Mouse (Mus musculus) hindbrain, postnatal 0 days (tissue): ENCODE data around the gene S100g. TPM values are rescaled to one million over a fixed set of nuclear protein-coding genes. Genes with fewer than 3 reads are reported as not detected.

Experiments
- ATAC-seq: fragments of 200-750 bp; cut with Nextera tagmentation; 2 replicates; pipeline ENCODE4 v1.8.0; 2017; ENCODE audit warnings: mild to moderate bottlenecking, moderate TSS enrichment, moderate library complexity
- DNase-seq: peaks from one replicate; pipeline ENCODE4 v3.0.0-alpha.2; 2015; ENCODE audit warnings: low spot score
- H3K27ac ChIP-seq: fragments of 300-500 bp; sonication (generic); 2 replicates; pipeline ENCODE4 v1.5.1; 2014; ENCODE audit warnings: mild to moderate bottlenecking
- H3K27me3 ChIP-seq: fragments of 300-500 bp; sonication (generic); 2 replicates; pipeline ENCODE4 v1.6.1; 2014; ENCODE audit warnings: low read length, mixed read lengths; ENCODE audit not compliant: insufficient read depth
- H3K36me3 ChIP-seq: fragments of 300-500 bp; sonication (generic); 2 replicates; pipeline ENCODE4 v1.6.1; 2014; ENCODE audit warnings: low read length, mixed read lengths; ENCODE audit not compliant: insufficient read depth
- H3K4me1 ChIP-seq: fragments of 300-500 bp; sonication (generic); 2 replicates; pipeline ENCODE4 v1.6.1; 2014; ENCODE audit warnings: antibody characterized with exemption, low read length, mixed read lengths; ENCODE audit not compliant: insufficient read depth
- H3K4me2 ChIP-seq: fragments of 300-500 bp; sonication (generic); 2 replicates; pipeline ENCODE4 v1.6.1; 2014; ENCODE audit warnings: low read depth, mild to moderate bottlenecking, low read length, moderate library complexity, mixed read lengths
- H3K4me3 ChIP-seq: fragments of 300-500 bp; sonication (generic); 2 replicates; pipeline ENCODE4 v1.5.1; 2014; ENCODE audit warnings: low read length
- H3K9ac ChIP-seq: fragments of 300-500 bp; sonication (generic); replicated peaks from 2 replicates; pipeline ENCODE4 v1.6.1; 2014; ENCODE audit warnings: mild to moderate bottlenecking, low read length, moderate library complexity, mixed read lengths
- H3K9me3 ChIP-seq: fragments of 300-500 bp; sonication (generic); 2 replicates; pipeline ENCODE4 v1.6.1; 2016; ENCODE audit warnings: low read length, mixed read lengths
- CTCF ChIP-seq: IDR thresholded peaks from 2 replicates; pipeline ENCODE4 v1.5.1; 2016; ENCODE audit warnings: antibody characterized with exemption, control low read depth, low read depth
- WGBS: fragments of 180-500 bp; shearing (Covaris S2); extraction: QIAGEN DNeasy Blood & Tissue Kit; methylation state at CpG from one replicate; pipeline ENCODE4 v1.1.7; 2014; 5-methylcytosine and 5-hydroxymethylcytosine counted together
- polyA plus RNA-seq: library from polyadenylated mRNA; unstranded; fragments of >200 nt; fragmentation: Nextera tagmentation; extraction: Ambion mirVana; gene quantifications from 2 replicates; pipeline ENCODE4 v1.2.1, GENCODE M21; 2015
- total RNA-seq: library from RNA; depleted of rRNA; stranded (reverse); fragments of >200 nt; gene quantifications from 2 replicates; pipeline ENCODE4 v1.2.3, GENCODE M21; 2014; rRNA removed

S100g gene
- not detected in 2 replicates for total RNA-seq
- 0.84 and 0.91 TPM in 2 replicates for polyA plus RNA-seq

DNA sequence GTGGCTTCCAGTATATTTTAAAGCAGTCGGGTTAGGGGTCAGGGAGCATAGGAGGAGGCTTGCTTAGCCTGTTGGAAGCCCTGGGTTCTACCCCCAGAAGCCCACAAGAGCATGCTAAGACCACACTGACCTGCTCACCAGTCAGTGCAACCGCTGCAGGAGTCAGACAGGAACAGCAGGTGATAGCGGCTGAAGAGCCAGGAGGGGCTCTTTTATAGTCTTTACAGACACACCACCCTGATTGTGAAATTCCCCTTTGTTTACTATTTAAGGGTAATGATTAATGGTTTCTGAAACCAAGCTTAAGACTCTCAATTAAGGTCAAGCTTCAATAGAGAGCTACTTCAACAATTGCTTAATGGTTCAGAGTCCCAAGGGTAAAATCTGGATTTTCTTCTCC is at the start of gene S100g:
TSS of gene S100g (minus strand) at position 217 of the 400 bp plus-strand sequence.
- Histone ChIP-seq H3K4me3 (no peak within 1 kb of the TSS), H3K36me3 (no peaks in the 10 kb centered on the region), H3K27me3 (no peaks in the 10 kb centered on the region), H3K27ac (no peak within 1 kb of the TSS), H3K4me2 (no peak within 1 kb of the TSS), H3K9me3 (no peaks in the 10 kb centered on the region), H3K9ac (no peak within 1 kb of the TSS), H3K4me1 (no peaks in the 10 kb centered on the region)
- ATAC-seq: no peak
- TF ChIP-seq CTCF: no peak
- no peak for DNase-seq
- WGBS: 55% methylated on average over 3 of the region's 3 CpGs

DNA sequence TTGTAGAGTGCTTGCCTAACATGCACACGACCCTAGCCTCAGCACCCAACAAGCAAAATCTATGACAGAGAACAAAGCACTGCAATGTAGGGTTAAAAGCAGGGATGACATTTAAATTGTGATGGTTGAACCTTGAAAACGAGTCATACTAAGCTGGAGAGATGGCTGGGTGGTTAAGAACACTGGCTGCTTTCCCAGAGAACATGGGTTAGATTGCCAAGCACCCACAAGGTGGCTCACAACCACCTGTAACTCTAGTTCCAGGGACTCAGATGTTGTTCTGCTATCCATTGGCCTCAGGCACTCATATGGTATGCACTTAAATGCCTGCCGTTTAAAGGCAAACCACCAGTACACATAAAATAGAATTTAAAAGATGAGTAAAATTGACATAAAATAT is 27.7 kb upstream of the S100g start:
- no peaks in the 10 kb centered on the region for H3K27me3 ChIP-seq
- no peak for ATAC-seq
- DNase-seq: no peak
- H3K27ac ChIP-seq: no peak overlapping the region
- no peak overlapping the region for H3K4me2 ChIP-seq
- H3K9me3 ChIP-seq: no peaks in the 10 kb centered on the region
- TF ChIP-seq CTCF: no peak
- no peak overlapping the region for H3K9ac ChIP-seq
- WGBS: 77% methylated on average over 3 of the region's 3 CpGs
- no peaks in the 10 kb centered on the region for H3K4me1 ChIP-seq
- no peak overlapping the region for H3K4me3 ChIP-seq
- H3K36me3 ChIP-seq: no peaks in the 10 kb centered on the region

DNA sequence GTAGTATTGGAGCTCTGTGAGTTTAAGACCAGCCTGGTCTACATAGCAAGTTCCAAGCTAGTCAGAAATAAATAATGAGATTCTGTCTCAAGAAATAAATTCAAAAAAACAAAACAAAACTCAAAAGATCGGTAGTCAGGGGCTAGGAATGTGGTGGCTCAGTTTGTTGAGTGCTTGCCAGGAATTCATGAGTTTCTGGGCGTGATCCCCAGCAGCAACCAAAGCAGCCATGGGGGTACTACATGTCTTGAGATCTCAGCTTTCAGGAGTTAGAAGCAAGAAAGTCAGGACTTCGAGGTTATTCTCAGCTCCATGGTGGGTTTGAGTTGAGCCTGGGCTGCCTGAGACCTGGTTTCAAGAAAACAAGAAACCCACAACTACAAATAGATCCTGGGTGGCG is 27.0 kb upstream of the S100g start:
- no peak overlapping the region for H3K4me2 ChIP-seq
- TF ChIP-seq CTCF: no peak
- H3K9ac ChIP-seq: no peak overlapping the region
- WGBS: 55% methylated on average over 4 of the region's 4 CpGs
- no peaks in the 10 kb centered on the region for H3K9me3 ChIP-seq
- DNase-seq: peak; percentile 2
- no peak for ATAC-seq
- no peaks in the 10 kb centered on the region for H3K27me3 ChIP-seq
- H3K4me1 ChIP-seq: no peaks in the 10 kb centered on the region
- no peak overlapping the region for H3K27ac ChIP-seq
- no peaks in the 10 kb centered on the region for H3K36me3 ChIP-seq
- no peak overlapping the region for H3K4me3 ChIP-seq

DNA sequence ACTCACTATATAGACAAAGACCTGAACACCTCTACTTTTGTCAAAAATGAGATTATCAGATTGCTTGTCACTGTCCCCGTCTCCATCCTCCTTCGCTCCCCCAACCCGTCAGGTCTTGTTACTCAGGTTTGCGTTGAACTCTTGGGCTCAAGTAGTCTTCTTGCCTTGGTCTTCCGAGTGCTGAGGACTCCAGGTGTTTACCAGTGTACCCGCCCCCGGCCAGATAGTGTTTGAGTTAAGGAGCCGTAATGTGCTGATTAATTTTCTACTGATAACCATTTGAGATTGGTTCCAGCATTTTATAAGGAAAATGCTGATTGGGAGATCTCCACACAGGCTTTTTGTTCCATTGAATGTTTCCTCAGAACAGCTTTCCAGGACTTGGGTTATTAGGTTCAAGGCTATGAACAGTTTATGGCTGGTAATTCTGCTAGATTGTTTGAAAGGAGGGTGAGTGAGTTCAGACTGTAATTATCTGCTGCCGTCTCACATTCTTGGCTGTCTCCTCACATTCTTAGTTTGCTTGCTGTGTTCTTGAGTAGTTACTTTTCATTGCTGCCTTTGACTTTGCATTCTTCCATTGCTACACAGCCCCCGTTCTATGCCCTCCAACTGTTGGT is 22.6 kb upstream of the S100g start:
- WGBS: 91% methylated on average over 10 of the region's 10 CpGs

DNA sequence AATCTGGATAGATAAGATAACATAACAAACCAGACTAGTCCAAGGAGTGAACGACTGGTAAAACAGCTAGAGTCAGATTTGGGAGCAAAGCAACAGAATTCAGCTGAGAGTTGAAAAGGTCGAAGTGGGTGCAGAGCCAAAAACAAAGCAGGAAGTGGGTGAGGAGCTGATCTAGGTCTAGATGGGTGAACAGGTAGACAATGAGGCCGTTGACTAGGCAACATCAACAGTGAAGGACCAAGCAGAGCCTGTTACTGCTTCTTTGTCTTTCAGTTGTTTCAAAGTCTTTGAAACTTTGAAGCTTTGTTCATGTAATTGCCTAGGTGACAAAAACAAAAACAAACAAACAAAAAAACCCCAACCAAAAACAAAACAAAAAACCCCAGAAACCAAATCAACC is 11.8 kb upstream of the S100g start:
- 80% methylated on average over 3 of the region's 3 CpGs for WGBS
- H3K9me3 ChIP-seq: no peaks in the 10 kb centered on the region
- no peak for DNase-seq
- H3K4me2 ChIP-seq: no peak overlapping the region
- no peak for TF ChIP-seq CTCF
- ATAC-seq: no peak
- no peaks in the 10 kb centered on the region for H3K27me3 ChIP-seq
- H3K9ac ChIP-seq: no peak overlapping the region
- no peaks in the 10 kb centered on the region for H3K36me3 ChIP-seq
- no peaks in the 10 kb centered on the region for H3K4me1 ChIP-seq
- H3K27ac ChIP-seq: no peak overlapping the region
- no peak overlapping the region for H3K4me3 ChIP-seq

More for the DNA sequence above, 22.6 kb upstream of the S100g start:
- ATAC-seq (no peak), DNase-seq (no peak)
- H3K4me1 ChIP-seq: no peaks in the 10 kb centered on the region
- no peak overlapping the region for H3K4me3 ChIP-seq
- no peaks in the 10 kb centered on the region for H3K9me3 ChIP-seq
- no peak overlapping the region for H3K27ac ChIP-seq
- H3K27me3 ChIP-seq: no peaks in the 10 kb centered on the region
- H3K9ac ChIP-seq: no peak overlapping the region
- no peak overlapping the region for H3K4me2 ChIP-seq
- no peaks in the 10 kb centered on the region for H3K36me3 ChIP-seq
- no peak for TF ChIP-seq CTCF

DNA sequence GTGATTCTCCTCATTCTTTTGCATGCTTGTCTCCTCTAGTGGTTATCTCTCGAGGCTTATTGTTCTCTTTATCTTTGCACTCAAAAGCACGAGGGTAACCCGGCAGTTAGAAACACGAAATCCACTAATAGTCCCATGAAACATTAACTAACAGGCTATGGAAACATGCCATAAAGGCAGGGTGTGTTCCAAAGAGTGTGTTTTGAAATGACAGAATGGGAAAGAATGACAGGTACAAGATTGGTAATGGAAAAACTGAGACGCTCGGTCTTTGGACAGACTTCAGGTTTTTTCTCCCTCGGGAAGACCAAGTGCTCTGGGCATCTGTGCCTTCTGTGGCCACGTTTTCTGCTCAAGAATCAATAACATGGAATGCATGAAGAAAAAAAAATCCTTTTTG is 3.1 kb upstream of the S100g start:
- WGBS: 61% methylated on average over 8 of the region's 8 CpGs
- no peak overlapping the region for H3K4me2 ChIP-seq
- H3K27ac ChIP-seq: no peak overlapping the region
- no peaks in the 10 kb centered on the region for H3K27me3 ChIP-seq
- H3K9ac ChIP-seq: no peak overlapping the region
- no peaks in the 10 kb centered on the region for H3K9me3 ChIP-seq
- TF ChIP-seq CTCF: no peak
- DNase-seq: no peak
- H3K36me3 ChIP-seq: no peaks in the 10 kb centered on the region
- ATAC-seq: no peak
- no peak overlapping the region for H3K4me3 ChIP-seq
- H3K4me1 ChIP-seq: no peaks in the 10 kb centered on the region

DNA sequence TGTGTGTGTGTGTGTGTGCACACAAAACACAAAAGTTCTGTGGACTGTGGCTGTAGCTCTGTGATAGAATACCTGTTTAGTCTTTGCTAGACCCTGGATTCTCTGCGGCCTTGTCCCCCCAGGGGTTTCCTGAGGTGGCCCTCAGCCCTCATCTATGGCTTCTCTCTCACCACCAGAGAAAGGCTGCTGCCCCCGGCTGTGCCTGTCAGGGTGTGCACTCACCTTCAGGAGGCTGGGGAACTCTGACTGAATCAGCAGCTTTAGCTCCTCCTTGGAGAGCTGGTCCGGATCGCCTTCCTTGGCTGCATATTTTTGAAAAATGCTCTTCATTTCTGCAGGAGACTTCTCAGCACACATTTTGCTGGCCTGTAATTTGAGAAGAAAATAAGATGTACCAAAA is 559 bp downstream of the S100g start:
- ATAC-seq (no peak), DNase-seq (no peak)
- WGBS: 51% methylated on average over 4 of the region's 4 CpGs
- H3K9ac ChIP-seq: no peak overlapping the region
- no peaks in the 10 kb centered on the region for H3K27me3 ChIP-seq
- no peak overlapping the region for H3K27ac ChIP-seq
- H3K4me3 ChIP-seq: no peak overlapping the region
- no peak overlapping the region for H3K4me2 ChIP-seq
- H3K4me1 ChIP-seq: no peaks in the 10 kb centered on the region
- H3K9me3 ChIP-seq: no peaks in the 10 kb centered on the region
- no peaks in the 10 kb centered on the region for H3K36me3 ChIP-seq
- no peak for TF ChIP-seq CTCF
